Mouse (Mus musculus) large intestine, adult 2 months (tissue): ENCODE measurements around the gene Olfr802. TPM values are rescaled to one million over a fixed set of nuclear protein-coding genes. Genes with fewer than 3 reads are reported as not detected.

Source experiments
- DNase-seq: peaks from one replicate; pipeline ENCODE4 v3.0.0-alpha.2; 2012; ENCODE audit warnings: low read depth, low spot score
- WGBS: fragments of 180-500 bp; shearing (Covaris S2); methylation state at CpG from one replicate; pipeline ENCODE4 v1.1.7; 2018; 5-methylcytosine and 5-hydroxymethylcytosine counted together
- polyA plus RNA-seq: library from polyadenylated mRNA; depleted of rRNA; stranded (reverse); fragments of >200 nt; gene quantifications from 2 replicates; pipeline ENCODE4 v1.2.3, GENCODE M21; 2012; rRNA removed

Gene Olfr802
- polyA plus RNA-seq = not detected in 2 replicates

GRCm38 (mm10) chr10:129688069-129688468, at the start of gene Olfr802:
Olfr802 (minus strand) TSS chr10:129688169.
- no peak for DNase-seq
- WGBS = 37% methylated on average over 1 of the region's 1 CpGs

GRCm38 (mm10) chr10:129729275-129729674, 41.3 kb upstream of the Olfr802 start, which contains the start of gene Olfr805:
Olfr805 (minus strand) TSS chr10:129729375.
- 95% methylated on average over 2 of the region's 2 CpGs for WGBS

GRCm38 (mm10) chr10:129702910-129703309, 14.9 kb upstream of the Olfr802 start, which contains the start of gene Olfr804:
Olfr804 (plus strand) TSS chr10:129703210.
- no peak for DNase-seq

More at GRCm38 (mm10) chr10:129729275-129729674, 41.3 kb upstream of the Olfr802 start, which contains the start of gene Olfr805:
- no peak for DNase-seq

- DNase-seq = no peak
- 65% methylated on average over 2 of the region's 2 CpGs for WGBS
Measured at GRCm38 (mm10) chr10:129694186-129694585, 6.2 kb upstream of the Olfr802 start, which contains the start of gene Olfr803. Olfr803 (minus strand) TSS chr10:129694286.

GRCm38 (mm10) chr10:129673765-129674164, 14.2 kb downstream of the Olfr802 start, which contains the start of gene Olfr801:
Olfr801 (minus strand) TSS chr10:129673865.
- DNase-seq = no peak
- WGBS = 48% methylated on average over 1 of the region's 1 CpGs

GRCm38 (mm10) chr10:129657394-129657793, 30.6 kb downstream of the Olfr802 start, which contains the start of gene Olfr800:
Olfr800 (plus strand) TSS chr10:129657694.
- no peak for DNase-seq

- WGBS = 82% methylated on average over 1 of the region's 1 CpGs
- DNase-seq = no peak
Measured at GRCm38 (mm10) chr10:129651763-129652162, 36.2 kb downstream of the Olfr802 start.

- 13% methylated on average over 1 of the region's 1 CpGs for WGBS
Measured at GRCm38 (mm10) chr10:129637184-129637583, 50.8 kb downstream of the Olfr802 start, which contains the start of gene Olfr799. Olfr799 (plus strand) TSS chr10:129637484.

GRCm38 (mm10) chr10:129627834-129628233, 60.1 kb downstream of the Olfr802 start, which contains the start of gene Olfr798:
Olfr798 (minus strand) TSS chr10:129627934.
- WGBS = 77% methylated on average over 1 of the region's 1 CpGs
- no peak for DNase-seq

More at GRCm38 (mm10) chr10:129637184-129637583, 50.8 kb downstream of the Olfr802 start, which contains the start of gene Olfr799:
- DNase-seq = no peak

Other genes starting within 250 kb of the Olfr802 start
- gene Olfr787, start 226.3 kb downstream of the Olfr802 start, polyA plus RNA-seq = not detected in 2 replicates
- gene Olfr788, start 217.2 kb downstream of the Olfr802 start, polyA plus RNA-seq = not detected in 2 replicates
- not detected in 2 replicates for gene Olfr789, start 203.4 kb downstream of the Olfr802 start, polyA plus RNA-seq
- not detected in 2 replicates for gene Olfr790, start 189.7 kb downstream of the Olfr802 start, polyA plus RNA-seq
- gene Olfr791, start 166.4 kb downstream of the Olfr802 start, polyA plus RNA-seq = not detected in 2 replicates
- not detected in 2 replicates for gene Olfr792, start 149.0 kb downstream of the Olfr802 start, polyA plus RNA-seq
- not detected in 2 replicates for gene Olfr794, start 120.5 kb downstream of the Olfr802 start, polyA plus RNA-seq
- not detected in 2 replicates for gene Olfr796, start 75.6 kb downstream of the Olfr802 start, polyA plus RNA-seq
- gene Olfr798, start 60.2 kb downstream of the Olfr802 start, polyA plus RNA-seq = not detected in 2 replicates
- not detected in 2 replicates for gene Olfr799, start 50.7 kb downstream of the Olfr802 start, polyA plus RNA-seq
- gene Olfr800, start 30.5 kb downstream of the Olfr802 start, polyA plus RNA-seq = not detected in 2 replicates
- not detected in 2 replicates for gene Olfr801, start 14.3 kb downstream of the Olfr802 start, polyA plus RNA-seq
- gene Olfr803, start 6.1 kb upstream of the Olfr802 start, polyA plus RNA-seq = not detected in 2 replicates
- not detected in 2 replicates for gene Olfr804, start 15.0 kb upstream of the Olfr802 start, polyA plus RNA-seq
- gene Olfr805, start 41.2 kb upstream of the Olfr802 start, polyA plus RNA-seq = not detected in 2 replicates
- not detected in 2 replicates for gene Olfr806, start 53.8 kb upstream of the Olfr802 start, polyA plus RNA-seq
- not detected in 2 replicates for gene Olfr807, start 69.6 kb upstream of the Olfr802 start, polyA plus RNA-seq
- not detected in 2 replicates for gene Olfr808, start 77.3 kb upstream of the Olfr802 start, polyA plus RNA-seq
- not detected in 2 replicates for gene Olfr809, start 86.5 kb upstream of the Olfr802 start, polyA plus RNA-seq
- gene Olfr810, start 106.7 kb upstream of the Olfr802 start, polyA plus RNA-seq = not detected in 2 replicates
- not detected in 2 replicates for gene Olfr811, start 116.2 kb upstream of the Olfr802 start, polyA plus RNA-seq
- gene Olfr812, start 157.9 kb upstream of the Olfr802 start, polyA plus RNA-seq = not detected in 2 replicates
- not detected in 2 replicates for gene Olfr813, start 167.2 kb upstream of the Olfr802 start, polyA plus RNA-seq
- not detected in 2 replicates for gene Olfr814, start 191.7 kb upstream of the Olfr802 start, polyA plus RNA-seq
- gene Olfr815, start 217.7 kb upstream of the Olfr802 start, polyA plus RNA-seq = not detected in 2 replicates
- not detected in 2 replicates for gene Olfr816, start 227.4 kb upstream of the Olfr802 start, polyA plus RNA-seq